Mouse (Mus musculus) neural tube, embryonic 12.5 days (tissue): ENCODE results near the gene Ccdc171. TPM values are rescaled to one million over a fixed set of nuclear protein-coding genes. Genes with fewer than 3 reads are reported as not detected.

Experiments
- ATAC-seq: fragments of 200-750 bp; cut with Nextera tagmentation; 2 replicates; pipeline ENCODE4 v1.8.0; 2017; ENCODE audit warnings: low read depth, mild to moderate bottlenecking, moderate TSS enrichment, moderate library complexity; ENCODE audit not compliant: low FRiP score
- H3K27ac ChIP-seq: fragments of 300-500 bp; sonication (generic); 2 replicates; pipeline ENCODE4 v1.5.1; 2016
- H3K27me3 ChIP-seq: fragments of 300-500 bp; sonication (generic); replicated peaks from 2 replicates; pipeline ENCODE4 v1.6.1; 2016; ENCODE audit warnings: mild to moderate bottlenecking
- H3K36me3 ChIP-seq: fragments of 300-500 bp; sonication (generic); 2 replicates; pipeline ENCODE4 v1.6.1; 2016; ENCODE audit warnings: mild to moderate bottlenecking
- H3K4me1 ChIP-seq: fragments of 300-500 bp; sonication (generic); 2 replicates; pipeline ENCODE4 v1.6.1; 2016
- H3K4me2 ChIP-seq: fragments of 300-500 bp; sonication (generic); replicated peaks from 2 replicates; pipeline ENCODE4 v1.6.1; 2016; ENCODE audit warnings: mild to moderate bottlenecking
- H3K4me3 ChIP-seq: fragments of 300-500 bp; sonication (generic); 2 replicates; pipeline ENCODE4 v1.5.1; 2016
- H3K9ac ChIP-seq: fragments of 300-500 bp; sonication (generic); 2 replicates; pipeline ENCODE4 v1.6.1; 2016; ENCODE audit warnings: mild to moderate bottlenecking
- H3K9me3 ChIP-seq: fragments of 300-500 bp; sonication (generic); 2 replicates; pipeline ENCODE4 v1.6.1; 2016; ENCODE audit warnings: mild to moderate bottlenecking
- WGBS: fragments of 180-500 bp; shearing (Covaris S2); methylation state at CpG from one replicate; pipeline ENCODE4 v1.1.7; 2016; 5-methylcytosine and 5-hydroxymethylcytosine counted together
- polyA plus RNA-seq: library from polyadenylated mRNA; unstranded; fragments of >200 nt; fragmentation: Nextera tagmentation; extraction: Ambion mirVana; gene quantifications from 2 replicates; pipeline ENCODE4 v1.2.1, GENCODE M21; 2016

Gene Ccdc171
- polyA plus RNA-seq, 1 experiment from 2014 or later, result 4.4 TPM

DNA sequence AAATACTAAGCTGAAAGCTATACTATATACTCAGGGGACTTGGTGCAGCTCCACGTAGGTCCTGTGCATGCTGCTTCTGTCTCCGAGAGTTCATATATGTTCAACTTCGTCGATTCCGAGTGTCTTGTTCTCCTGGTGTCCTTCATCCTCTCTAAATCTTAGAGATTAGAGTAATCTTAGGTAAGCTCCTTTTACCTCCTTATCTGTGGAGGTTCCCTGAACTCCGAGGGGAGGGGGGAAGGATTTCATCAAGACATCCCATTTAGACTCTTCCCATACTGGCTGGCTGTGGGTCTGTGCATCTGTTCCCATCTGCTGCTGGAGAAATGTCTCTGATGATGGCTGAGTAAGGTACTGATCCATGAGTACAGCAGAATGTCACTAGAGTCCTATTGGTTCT, 249.8 kb downstream of the Ccdc171 start:
- peaks cover 4% of the 10 kb centered on the region; the same call in 1 of the 2 replicates for H3K36me3 ChIP-seq
- no peak overlapping the region for H3K27ac ChIP-seq
- no peaks in the 10 kb centered on the region for H3K27me3 ChIP-seq
- H3K9me3 ChIP-seq, result peaks cover 5% of the 10 kb centered on the region; the same call in 1 of the 2 replicates
- no peak overlapping the region for H3K9ac ChIP-seq
- H3K4me1 ChIP-seq, result peaks cover 3% of the 10 kb centered on the region; the same call in 1 of the 2 replicates
- no peak overlapping the region for H3K4me2 ChIP-seq
- no peak for ATAC-seq
- 93% methylated on average over 6 of the region's 6 CpGs for WGBS
- no peak overlapping the region for H3K4me3 ChIP-seq

GRCm38 (mm10) chr4:83780044-83780443, 254.7 kb downstream of the Ccdc171 start:
- no peak overlapping the region for H3K27ac ChIP-seq
- H3K36me3 ChIP-seq, result peaks cover 4% of the 10 kb centered on the region; the same call in 1 of the 2 replicates
- no peak for ATAC-seq
- peaks cover 5% of the 10 kb centered on the region; the same call in 1 of the 2 replicates for H3K9me3 ChIP-seq
- H3K4me1 ChIP-seq, result peaks cover 3% of the 10 kb centered on the region; the same call in 1 of the 2 replicates
- H3K4me2 ChIP-seq, result no peak overlapping the region
- H3K27me3 ChIP-seq, result no peaks in the 10 kb centered on the region
- H3K4me3 ChIP-seq, result no peak overlapping the region
- H3K9ac ChIP-seq, result no peak overlapping the region
- WGBS, result 97% methylated on average over 4 of the region's 4 CpGs

DNA sequence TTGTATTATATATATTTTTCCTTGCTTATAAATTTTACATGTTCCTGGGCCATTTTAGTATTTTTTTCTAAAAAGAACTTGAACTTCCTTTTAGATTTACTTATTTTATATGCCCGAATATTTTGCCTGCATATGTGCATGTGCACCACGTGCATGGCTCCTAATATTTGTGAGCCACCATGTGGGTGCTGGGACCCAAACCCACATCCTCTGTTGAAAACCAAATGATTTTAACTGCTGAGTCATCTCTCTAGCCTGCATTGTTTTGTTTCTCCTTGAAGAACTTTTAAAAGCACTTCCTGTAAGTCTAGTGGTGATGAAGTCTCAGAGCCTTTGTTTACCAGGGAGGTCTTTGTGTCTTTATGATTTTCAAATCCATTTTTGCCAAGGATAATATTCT, 259.8 kb downstream of the Ccdc171 start:
- Histone ChIP-seq H3K4me2 (no peak overlapping the region), H3K27ac (no peak overlapping the region), H3K4me1 (no peaks in the 10 kb centered on the region), H3K4me3 (no peak overlapping the region), H3K9me3 (no peaks in the 10 kb centered on the region), H3K36me3 (no peaks in the 10 kb centered on the region), H3K27me3 (no peaks in the 10 kb centered on the region), H3K9ac (no peak overlapping the region)
- no peak for ATAC-seq
- WGBS, result 94% methylated on average over 2 of the region's 2 CpGs

DNA sequence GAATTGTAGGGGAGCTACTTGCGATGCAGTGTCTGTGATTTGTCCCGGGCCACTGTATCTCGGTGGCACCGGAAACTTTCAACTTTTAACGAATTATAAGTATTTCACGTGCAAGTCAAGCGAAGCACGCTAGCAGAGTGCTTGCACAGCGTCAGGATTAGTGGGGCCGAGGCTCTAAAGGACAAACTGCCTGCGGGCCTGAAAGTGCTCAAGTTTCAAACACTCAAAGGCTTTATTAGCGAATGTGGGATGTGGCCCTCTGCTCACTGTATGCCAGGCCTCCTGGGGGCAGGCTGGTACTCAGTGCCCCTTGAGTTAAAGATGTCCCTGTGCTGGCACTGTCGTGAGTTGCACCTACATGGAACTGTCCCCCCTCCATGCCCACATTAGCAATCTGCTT, 266.5 kb downstream of the Ccdc171 start:
- no peaks in the 10 kb centered on the region for H3K36me3 ChIP-seq
- H3K27ac ChIP-seq, result no peak overlapping the region
- 31% methylated on average over 13 of the region's 13 CpGs for WGBS
- ATAC-seq, result no peak
- H3K4me3 ChIP-seq, result no peak overlapping the region
- peaks cover 8% of the 10 kb centered on the region; the same call in 1 of the 2 replicates for H3K4me1 ChIP-seq
- no peaks in the 10 kb centered on the region for H3K9me3 ChIP-seq
- no peak overlapping the region for H3K4me2 ChIP-seq
- no peak overlapping the region for H3K9ac ChIP-seq
- no peaks in the 10 kb centered on the region for H3K27me3 ChIP-seq

GRCm38 (mm10) chr4:83794315-83794922, 269.1 kb downstream of the Ccdc171 start:
- Histone ChIP-seq H3K27ac (no peak overlapping the region), H3K9me3 (no peaks in the 10 kb centered on the region), H3K4me1 (peaks cover 8% of the 10 kb centered on the region; the same call in 1 of the 2 replicates), H3K4me2 (peak overlapping the region; percentile 46), H3K9ac (no peak overlapping the region), H3K4me3 (no peak overlapping the region), H3K36me3 (no peaks in the 10 kb centered on the region), H3K27me3 (no peaks in the 10 kb centered on the region)
- ATAC-seq, result peak; percentile 82; the same call in 1 of the 2 replicates
- WGBS, result 23% methylated on average over 9 of the region's 9 CpGs

- ATAC-seq, result peak; percentile 46; the same call in 1 of the 2 replicates
- Histone ChIP-seq H3K36me3 (no peaks in the 10 kb centered on the region), H3K4me1 (peaks cover 8% of the 10 kb centered on the region; the same call in 1 of the 2 replicates), H3K9me3 (no peaks in the 10 kb centered on the region), H3K27ac (no peak overlapping the region), H3K4me2 (peak overlapping the region; percentile 46), H3K4me3 (no peak overlapping the region), H3K27me3 (no peaks in the 10 kb centered on the region), H3K9ac (no peak overlapping the region)
- 25% methylated on average over 5 of the region's 5 CpGs for WGBS
Observed at GRCm38 (mm10) chr4:83794930-83795459, 269.6 kb downstream of the Ccdc171 start.

DNA sequence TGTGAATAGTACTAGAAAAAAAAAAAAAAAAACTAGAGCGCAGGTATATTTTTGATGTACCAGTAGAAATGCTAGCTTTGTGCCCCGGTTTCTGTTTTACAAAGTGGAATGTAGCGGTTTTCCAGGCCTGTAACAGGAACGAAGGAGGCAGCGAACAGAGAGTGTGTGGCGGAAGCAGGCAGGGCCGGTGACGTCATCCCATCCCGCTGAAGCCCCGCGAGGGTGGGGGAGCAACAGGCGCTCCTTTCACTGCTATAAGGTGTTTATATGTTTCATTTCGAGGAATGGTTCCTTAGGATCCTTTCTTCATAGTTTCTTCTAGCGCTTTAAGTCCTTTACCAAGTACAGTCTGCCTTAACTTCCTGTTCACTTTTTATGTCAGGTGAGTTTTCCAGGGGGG, 272.6 kb downstream of the Ccdc171 start:
- H3K36me3 ChIP-seq, result no peaks in the 10 kb centered on the region
- 84% methylated on average over 14 of the region's 14 CpGs for WGBS
- no peak for ATAC-seq
- H3K4me2 ChIP-seq, result no peak overlapping the region
- no peak overlapping the region for H3K9ac ChIP-seq
- no peaks in the 10 kb centered on the region for H3K9me3 ChIP-seq
- H3K27me3 ChIP-seq, result no peaks in the 10 kb centered on the region
- peaks cover 5% of the 10 kb centered on the region; the same call in 1 of the 2 replicates for H3K4me1 ChIP-seq
- no peak overlapping the region for H3K4me3 ChIP-seq
- no peak overlapping the region for H3K27ac ChIP-seq

- no peak for ATAC-seq
- Histone ChIP-seq H3K4me2 (no peak overlapping the region), H3K9ac (no peak overlapping the region), H3K27me3 (no peaks in the 10 kb centered on the region), H3K27ac (no peak overlapping the region), H3K4me1 (peaks cover 5% of the 10 kb centered on the region; the same call in 1 of the 2 replicates), H3K4me3 (no peak overlapping the region), H3K36me3 (no peaks in the 10 kb centered on the region), H3K9me3 (no peaks in the 10 kb centered on the region)
- WGBS, result 87% methylated on average over 21 of the region's 21 CpGs
Observed at GRCm38 (mm10) chr4:83798674-83799430, 273.5 kb downstream of the Ccdc171 start.

GRCm38 (mm10) chr4:83800402-83800801, 275.1 kb downstream of the Ccdc171 start:
- no peak for ATAC-seq
- no peaks in the 10 kb centered on the region for H3K27me3 ChIP-seq
- H3K9ac ChIP-seq, result no peak overlapping the region
- no peak overlapping the region for H3K27ac ChIP-seq
- no peaks in the 10 kb centered on the region for H3K36me3 ChIP-seq
- H3K4me3 ChIP-seq, result no peak overlapping the region
- H3K4me1 ChIP-seq, result no peaks in the 10 kb centered on the region
- peaks cover 6% of the 10 kb centered on the region; the same call in 1 of the 2 replicates for H3K9me3 ChIP-seq
- H3K4me2 ChIP-seq, result no peak overlapping the region
- WGBS, result 84% methylated on average over 3 of the region's 3 CpGs

- Histone ChIP-seq H3K4me3 (no peak overlapping the region), H3K36me3 (no peaks in the 10 kb centered on the region), H3K4me1 (no peaks in the 10 kb centered on the region), H3K9ac (no peak overlapping the region), H3K9me3 (no peaks in the 10 kb centered on the region), H3K27ac (no peak overlapping the region), H3K27me3 (no peaks in the 10 kb centered on the region), H3K4me2 (no peak overlapping the region)
- WGBS, result 95% methylated on average over 4 of the region's 4 CpGs
- ATAC-seq, result no peak
Observed at GRCm38 (mm10) chr4:83816925-83817324, 291.6 kb downstream of the Ccdc171 start.

- H3K4me2 ChIP-seq, result no peak overlapping the region
- WGBS, result 84% methylated on average over 4 of the region's 4 CpGs
- H3K4me3 ChIP-seq, result no peak overlapping the region
- H3K9me3 ChIP-seq, result no peaks in the 10 kb centered on the region
- H3K27me3 ChIP-seq, result no peaks in the 10 kb centered on the region
- H3K4me1 ChIP-seq, result no peaks in the 10 kb centered on the region
- ATAC-seq, result no peak
- no peak overlapping the region for H3K27ac ChIP-seq
- no peaks in the 10 kb centered on the region for H3K36me3 ChIP-seq
- no peak overlapping the region for H3K9ac ChIP-seq
Observed at GRCm38 (mm10) chr4:83829718-83830459, 304.5 kb downstream of the Ccdc171 start.
